Mouse (Mus musculus) cerebellum, adult 11 months (tissue): ENCODE measurements around the gene Synpr.

Experiments
- DNase-seq: peaks from one replicate; pipeline ENCODE4 v3.0.0; 2022

Synpr gene

DNA sequence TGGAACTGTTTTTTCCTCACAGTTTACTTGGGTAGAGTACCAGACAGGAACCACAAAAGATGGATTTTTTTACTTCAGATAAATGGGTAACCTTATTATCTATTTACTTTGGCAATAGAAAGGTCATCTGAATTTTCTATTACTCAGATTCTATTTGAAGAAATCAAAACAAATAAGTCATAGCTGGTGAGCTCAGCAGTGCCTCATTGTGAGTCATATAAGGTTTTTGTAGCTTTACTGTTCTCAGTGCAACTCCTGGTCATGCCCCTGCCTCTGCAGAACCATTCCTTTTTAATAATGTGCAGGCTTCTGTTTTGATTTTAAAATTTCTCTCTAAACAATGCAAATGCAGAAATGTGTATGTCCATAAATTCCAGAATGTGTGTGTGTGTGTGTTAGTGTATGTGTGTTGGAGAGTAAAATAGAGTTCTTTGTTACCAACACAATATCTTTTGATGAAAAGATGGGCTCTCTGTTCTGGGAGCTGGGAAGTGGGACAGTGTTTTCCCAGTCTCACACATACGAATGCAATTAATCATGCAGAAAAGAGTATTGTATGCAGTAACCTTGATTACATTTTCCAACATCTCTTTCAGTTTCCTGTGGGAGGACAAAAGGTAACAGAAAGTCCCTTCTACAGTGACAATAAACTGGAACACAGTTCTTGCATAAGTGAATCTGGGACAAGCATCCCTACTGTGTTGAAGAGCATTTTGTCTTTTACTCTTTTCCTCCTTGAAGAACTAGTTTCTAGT, 269.2 kb downstream of the Synpr start:
- no peak for DNase-seq

DNA sequence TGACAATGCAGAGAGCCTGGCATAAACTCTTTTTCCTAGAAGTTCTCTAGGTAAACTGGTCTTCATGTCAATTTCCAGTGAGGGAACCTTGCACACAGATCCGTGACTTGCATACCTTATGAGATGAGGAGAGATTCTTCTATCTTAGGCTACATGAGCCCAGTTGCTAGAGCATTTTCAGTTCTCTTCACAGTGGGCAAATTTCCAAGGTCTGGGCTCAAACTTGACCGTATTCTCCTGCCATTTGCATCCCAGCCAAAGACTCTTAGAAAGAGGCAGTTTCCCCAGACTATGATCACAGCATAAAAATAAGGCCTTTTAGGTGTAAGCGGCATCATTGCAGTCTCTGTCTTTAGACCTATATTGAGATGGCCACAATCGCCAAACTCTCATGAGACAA, 270.1 kb downstream of the Synpr start:
- no peak for DNase-seq

DNA sequence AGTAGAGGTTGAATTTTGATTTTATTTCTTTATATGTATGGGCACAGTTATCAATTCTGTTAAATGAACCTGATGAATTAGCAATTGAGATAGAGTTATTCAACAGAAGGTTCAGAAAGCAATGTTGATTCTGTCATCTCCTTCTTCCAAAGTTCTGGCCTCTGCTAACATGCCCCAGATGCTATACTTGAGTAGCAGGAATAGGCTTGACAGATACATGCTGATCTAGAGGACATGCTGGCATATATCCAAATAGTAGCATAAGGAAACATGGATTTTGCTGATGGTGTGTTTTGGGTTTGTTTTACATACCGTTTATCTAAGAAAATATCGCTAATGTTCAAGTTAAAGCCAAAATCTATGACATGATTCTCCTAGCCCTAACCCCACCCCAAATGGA, 273.5 kb downstream of the Synpr start:
- DNase-seq, result no peak

DNA sequence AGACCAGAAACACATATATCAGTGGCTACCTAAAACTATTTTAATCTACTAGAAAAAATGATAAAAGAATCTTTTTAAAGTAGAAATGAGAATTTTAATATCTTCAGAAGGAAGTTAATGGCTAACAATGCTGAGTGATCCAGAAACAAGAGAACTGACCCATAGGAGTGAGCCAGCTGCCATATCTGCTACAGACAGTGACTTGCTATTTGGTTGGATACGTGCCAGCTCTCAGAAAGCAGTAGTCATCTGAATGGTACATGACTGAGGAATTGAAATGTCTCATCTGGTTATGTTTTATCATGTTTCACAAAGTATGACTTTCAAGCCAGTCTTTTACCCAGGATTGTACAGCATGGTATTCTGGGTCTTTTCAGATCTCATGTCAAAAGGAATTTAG, 282.7 kb downstream of the Synpr start:
- DNase-seq, result no peak

DNA sequence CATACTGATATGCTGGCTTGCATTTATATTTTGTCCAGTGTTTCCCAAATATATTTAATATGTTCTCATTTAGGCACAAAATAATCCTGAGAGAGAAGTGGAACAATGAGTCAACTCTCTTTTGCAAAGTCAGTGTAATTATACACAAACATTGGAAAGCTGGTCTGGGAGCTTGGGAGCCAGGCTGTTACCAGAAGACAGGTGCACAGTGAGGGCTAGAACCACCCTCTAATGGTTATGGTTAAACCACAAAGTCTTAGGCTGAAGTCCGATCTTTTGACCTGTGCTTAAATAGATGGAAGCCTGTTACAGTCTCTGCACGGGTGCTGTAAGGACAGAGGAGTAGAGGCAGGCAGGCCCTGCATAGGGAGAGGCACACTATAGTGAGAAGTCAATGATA, 283.4 kb downstream of the Synpr start:
- no peak for DNase-seq

DNA sequence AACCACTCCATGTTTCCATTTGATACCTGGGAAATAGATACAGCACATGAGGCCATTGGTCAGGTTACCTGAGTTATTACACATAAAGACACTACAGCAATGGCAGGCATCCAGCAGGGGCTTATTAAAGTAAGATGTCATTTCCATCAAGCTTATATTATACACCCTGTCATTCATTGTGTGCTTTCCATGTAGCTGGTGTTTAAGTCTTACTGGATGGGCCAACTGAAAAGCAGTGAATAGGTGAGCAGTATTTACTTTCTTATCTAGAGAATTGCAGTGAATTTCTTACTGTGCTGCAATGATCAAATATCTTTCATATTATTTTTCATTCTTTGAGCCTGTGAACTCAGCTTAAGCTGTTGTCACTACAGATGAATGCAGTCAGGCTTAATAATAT, 287.4 kb downstream of the Synpr start:
- no peak for DNase-seq

DNA sequence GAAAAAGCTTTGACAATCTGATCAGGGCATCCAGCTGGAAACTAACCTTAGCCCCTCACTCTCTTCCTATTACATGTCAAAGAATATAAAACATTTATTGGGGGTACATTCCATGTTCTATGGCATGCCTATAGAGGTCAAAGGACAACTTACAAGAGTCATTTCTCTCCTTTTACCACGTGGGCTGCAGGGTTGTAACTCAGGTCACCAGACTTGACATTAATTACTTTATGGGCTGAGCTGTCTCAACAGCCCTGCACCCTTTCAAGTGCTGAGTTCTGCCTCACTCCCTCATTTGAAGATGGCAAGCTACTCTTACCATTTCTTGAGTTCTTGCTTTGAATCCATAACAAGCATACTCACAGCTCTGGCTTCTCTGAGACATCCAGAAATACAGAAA, 287.9 kb downstream of the Synpr start:
- DNase-seq, result no peak

DNA sequence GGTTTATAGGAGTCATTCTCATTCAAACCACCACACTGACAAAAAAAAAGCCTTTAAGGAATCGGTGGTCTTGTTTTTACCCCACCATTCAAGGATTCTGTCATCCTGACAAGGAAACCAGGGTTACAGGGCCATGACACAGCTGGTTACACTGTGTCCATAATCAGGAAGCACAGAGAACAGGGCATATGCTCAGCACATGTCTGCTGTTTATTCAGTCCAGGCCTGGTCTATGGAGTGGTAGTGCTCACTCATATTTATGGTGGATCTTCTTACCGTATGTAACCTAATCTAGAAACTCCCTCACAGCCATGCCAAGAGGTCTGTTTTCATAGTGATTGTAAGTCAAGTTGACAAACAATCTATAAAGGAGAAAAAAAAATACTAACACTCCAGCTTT, 293.5 kb downstream of the Synpr start:
- DNase-seq, result no peak

DNA sequence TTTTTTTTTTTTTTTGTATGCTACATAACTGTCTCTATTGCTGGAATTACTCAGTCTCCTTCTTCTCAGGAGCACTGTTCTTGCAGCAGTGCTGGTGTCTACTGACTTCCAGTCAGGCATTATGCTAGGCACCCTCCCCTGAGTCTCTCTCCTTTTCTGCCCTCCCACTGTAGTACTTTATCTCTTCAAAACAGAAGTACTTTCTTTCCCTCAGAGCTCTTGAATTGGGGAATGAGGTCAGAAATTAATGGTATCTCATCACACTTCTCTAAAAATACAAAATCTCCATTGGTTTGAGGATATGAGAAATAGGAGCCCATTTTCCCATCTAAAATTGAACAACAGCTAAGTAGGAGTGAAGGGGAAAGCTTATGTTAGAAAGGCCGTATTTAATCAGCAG, 294.2 kb downstream of the Synpr start:
- no peak for DNase-seq

DNA sequence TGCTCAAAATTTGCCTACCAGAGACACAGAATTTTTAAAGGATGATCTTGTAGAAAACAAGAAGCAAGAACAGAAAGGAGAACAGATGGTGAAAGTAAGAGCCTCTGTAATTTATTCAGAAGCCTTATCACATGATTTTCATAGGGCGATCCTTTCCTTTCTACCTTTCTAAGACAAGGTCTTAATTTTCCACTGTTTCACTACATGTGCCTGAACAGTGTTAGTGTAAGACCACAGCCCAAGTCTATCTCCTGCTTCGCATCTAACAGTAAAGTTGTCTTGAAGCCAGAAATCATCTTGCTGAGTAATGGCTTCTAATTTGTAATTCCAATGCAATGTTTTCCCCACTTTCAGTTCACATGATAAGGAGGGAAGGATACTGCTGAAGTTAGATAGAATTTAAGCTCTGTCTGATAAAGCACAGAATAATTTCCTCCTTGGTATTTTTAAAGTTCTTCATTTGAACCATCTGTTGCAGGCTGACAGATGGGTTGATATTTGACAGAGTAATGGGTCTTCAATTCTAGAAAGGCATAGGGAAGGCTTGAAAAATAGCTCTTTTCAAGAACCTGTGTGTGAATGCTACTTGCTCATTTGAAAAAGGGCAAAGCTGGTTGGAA, 308.9 kb downstream of the Synpr start:
- no peak for DNase-seq

DNA sequence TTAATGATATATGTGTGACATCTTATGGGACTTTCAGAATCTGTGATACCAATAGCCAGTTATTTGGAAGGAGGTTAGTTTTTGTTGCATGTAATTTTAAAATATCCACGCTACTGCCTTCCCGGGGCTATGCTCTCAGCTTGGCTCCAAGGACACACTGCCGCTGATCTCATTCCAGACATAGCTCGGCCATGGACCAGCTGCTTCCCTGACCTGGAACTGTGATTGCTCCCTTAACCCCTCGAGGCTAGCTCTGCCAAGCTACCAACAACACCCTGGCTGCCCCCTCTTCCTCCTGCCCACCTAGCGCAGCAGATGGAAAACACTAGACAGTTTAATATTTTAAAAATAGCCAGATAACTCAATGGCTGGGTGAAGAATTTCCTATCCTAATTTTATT, 311.7 kb downstream of the Synpr start:
- DNase-seq, result peak; percentile 10

DNA sequence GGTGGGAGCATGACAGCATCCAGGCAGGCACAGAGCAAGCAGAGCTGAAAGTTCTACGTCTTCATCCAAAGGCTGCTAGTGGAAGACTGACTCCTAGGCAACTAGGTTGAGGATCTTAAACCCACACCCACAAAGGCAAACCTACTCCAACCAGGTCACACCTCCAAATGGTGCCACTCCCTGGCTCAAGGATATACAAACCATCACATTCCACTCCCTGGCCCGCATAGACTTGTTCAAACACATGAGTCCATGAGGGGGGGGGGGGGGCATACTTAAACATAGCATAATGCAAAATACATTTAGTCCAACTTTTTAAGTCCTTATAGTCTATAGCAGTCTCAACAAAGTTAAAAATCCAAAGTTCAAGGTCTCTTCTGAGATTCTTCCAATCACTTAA, 312.6 kb downstream of the Synpr start:
- DNase-seq, result no peak

DNA sequence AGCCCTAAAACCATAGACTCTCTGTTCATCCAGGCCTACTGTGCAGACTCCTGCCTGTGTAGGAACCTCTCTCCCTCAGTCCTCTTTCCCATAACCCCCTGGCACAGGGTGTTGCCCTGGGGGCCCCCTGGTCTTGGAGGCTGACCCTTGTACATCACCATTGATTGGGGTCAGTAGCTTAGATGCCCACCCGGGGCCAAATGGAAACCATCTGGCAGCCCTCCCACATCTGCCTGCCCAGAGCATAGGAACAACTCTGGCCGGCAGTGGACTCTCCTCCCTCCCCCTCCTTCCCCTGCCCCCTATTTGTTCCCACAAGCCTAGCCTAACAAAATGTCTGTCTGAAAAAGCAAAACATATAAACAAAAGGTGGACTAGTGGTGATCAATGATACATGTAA, 336.0 kb downstream of the Synpr start:
- no peak for DNase-seq

DNA sequence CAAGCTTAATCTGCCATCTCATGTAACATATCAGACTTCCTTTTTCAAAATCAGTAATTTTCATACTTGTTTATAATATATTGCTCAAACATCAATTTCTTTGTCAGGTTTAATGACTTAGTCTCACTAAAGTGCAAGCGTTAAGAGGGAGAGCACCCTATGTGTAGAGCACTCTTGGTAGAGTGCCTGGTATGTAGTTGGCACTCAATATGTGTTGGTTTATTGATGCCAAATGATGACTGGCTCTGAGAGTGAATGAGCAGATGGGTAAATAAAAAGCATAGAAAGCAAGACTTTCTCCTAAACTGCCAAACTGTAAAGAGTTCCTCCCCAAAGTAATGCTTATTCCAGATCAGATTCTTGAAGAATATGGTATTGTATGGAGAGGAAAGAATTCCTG, 365.3 kb downstream of the Synpr start:
- DNase-seq, result no peak

DNA sequence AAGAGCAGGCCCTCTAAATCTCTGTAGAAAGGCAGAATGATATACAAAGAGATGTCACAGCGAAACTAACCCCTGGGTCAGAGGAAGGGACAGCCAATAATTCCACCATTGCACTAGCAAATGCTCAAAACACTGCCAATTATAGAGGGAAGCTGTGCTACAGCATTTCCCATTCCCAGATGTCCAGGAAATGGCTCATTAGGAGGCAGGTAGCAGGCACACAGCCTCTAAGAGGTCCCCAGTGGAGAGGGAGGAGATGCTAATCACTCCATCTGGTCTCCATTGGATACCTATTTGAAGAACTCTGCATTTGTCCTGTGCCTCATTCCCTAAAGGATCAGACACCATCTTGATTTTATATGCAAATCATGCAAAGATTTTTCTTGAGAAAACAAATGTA, 366.5 kb downstream of the Synpr start:
- DNase-seq, result no peak

DNA sequence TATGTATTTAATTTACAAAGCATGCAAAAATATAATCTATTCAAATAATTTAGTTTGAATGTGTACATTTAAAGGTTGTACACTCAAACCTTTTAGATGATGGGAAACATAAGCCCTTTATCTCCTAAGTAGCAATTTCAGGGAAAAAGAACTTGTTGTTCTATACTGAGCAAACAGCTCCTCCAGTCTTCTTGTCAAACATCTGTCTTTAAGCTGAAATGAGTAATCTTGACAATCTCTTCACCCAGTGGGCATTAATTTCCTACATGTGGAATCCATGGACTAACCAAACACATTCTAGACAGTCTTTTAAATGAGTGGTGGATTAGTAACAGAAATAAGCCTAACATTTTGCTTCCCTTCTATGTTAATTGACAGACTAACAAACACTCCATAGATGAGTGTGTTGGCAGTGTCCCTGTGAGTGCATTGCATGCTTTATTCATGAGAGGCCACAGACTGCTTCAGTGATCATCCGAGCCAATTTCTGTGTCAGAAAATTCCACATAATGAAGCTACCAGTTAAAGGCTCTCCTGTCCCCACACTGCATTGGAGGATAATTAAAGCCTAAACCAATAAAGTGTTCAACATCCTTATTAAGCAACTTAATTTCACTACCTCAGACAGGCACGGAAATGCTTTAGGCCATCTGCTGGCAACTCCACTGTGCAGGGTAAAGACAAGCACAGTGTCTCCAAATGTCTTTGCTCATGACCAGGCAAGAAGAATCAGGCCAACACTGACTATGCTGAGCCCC, 367.1 kb downstream of the Synpr start:
- no peak for DNase-seq
